Mouse (Mus musculus): ENCODE data around the gene Tspan4. TPM values are rescaled to one million over a fixed set of nuclear protein-coding genes. Genes with fewer than 3 reads are reported as not detected.
"Not testable (repeated sequence)": the region's sequence is repeated elsewhere in the genome, so short reads cannot be mapped to it uniquely, and the experiment has no call there.

Tspan4 gene
- polyA plus RNA-seq, 1 experiment from 2014 or later = 34.2 TPM

DNA sequence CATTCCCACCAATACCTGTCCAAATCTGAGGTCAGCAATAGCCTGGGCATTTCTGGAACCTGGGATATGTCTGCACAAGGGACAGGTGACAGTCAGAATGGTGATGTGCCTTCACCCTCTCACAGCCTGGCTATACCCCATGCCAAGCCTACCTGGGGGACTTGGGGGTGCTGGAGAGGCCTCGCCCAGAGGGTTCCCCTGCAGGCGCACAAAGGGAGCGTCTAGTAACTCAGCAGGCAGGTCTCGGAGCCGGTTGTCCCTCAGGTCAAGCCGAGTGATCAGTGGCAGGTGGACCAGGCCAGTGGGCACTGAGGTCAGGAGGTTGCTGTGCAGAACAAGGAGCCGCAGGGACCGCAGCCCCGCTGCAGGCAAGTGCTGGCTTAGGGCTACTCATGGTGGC is 33.6 kb upstream of the Tspan4 start:
- H3K4me1 ChIP-seq = peaks cover 36% of the 10 kb centered on the region
- H3K9ac ChIP-seq = no peak overlapping the region
- no peak overlapping the region; the same call in 1 of the 2 replicates for H3K4me2 ChIP-seq (replicated peaks)
- ATAC-seq (ENCODE audit: low FRiP score, low read depth) = no peak
- H3K4me3 ChIP-seq = no peak overlapping the region
- 90% methylated on average over 9 of the region's 9 CpGs for WGBS
- no peak overlapping the region for H3K27ac ChIP-seq
- H3K9me3 ChIP-seq = no peaks in the 10 kb centered on the region
- no peaks in the 10 kb centered on the region for H3K27me3 ChIP-seq (replicated peaks)
- H3K36me3 ChIP-seq = peaks cover 29% of the 10 kb centered on the region

GRCm38 (mm10) chr7:141442199-141442598 is 32.8 kb upstream of the Tspan4 start:
- peak overlapping the region; percentile 78 for H3K4me2 ChIP-seq (replicated peaks)
- no peaks in the 10 kb centered on the region for H3K9me3 ChIP-seq
- no peak overlapping the region for H3K27ac ChIP-seq
- WGBS = 95% methylated on average over 13 of the region's 13 CpGs
- H3K9ac ChIP-seq = peak overlapping the region; percentile 51
- ATAC-seq (ENCODE audit: low FRiP score, low read depth) = no peak
- peaks cover 29% of the 10 kb centered on the region for H3K36me3 ChIP-seq
- no peak overlapping the region for H3K4me3 ChIP-seq
- H3K27me3 ChIP-seq (replicated peaks) = no peaks in the 10 kb centered on the region
- peaks cover 29% of the 10 kb centered on the region for H3K4me1 ChIP-seq

- peak overlapping the region; percentile 51 for H3K9ac ChIP-seq
- no peak for ATAC-seq (ENCODE audit: low FRiP score, low read depth)
- peak overlapping the region; percentile 33 for H3K4me3 ChIP-seq
- no peak overlapping the region for H3K27ac ChIP-seq
- 24% methylated on average over 12 of the region's 12 CpGs for WGBS
- H3K36me3 ChIP-seq = peaks cover 29% of the 10 kb centered on the region
- H3K9me3 ChIP-seq = no peaks in the 10 kb centered on the region
- peak overlapping the region; percentile 78 for H3K4me2 ChIP-seq (replicated peaks)
- no peaks in the 10 kb centered on the region for H3K27me3 ChIP-seq (replicated peaks)
- H3K4me1 ChIP-seq = peaks cover 26% of the 10 kb centered on the region
Observed at GRCm38 (mm10) chr7:141443081-141443821, 31.8 kb upstream of the Tspan4 start.

DNA sequence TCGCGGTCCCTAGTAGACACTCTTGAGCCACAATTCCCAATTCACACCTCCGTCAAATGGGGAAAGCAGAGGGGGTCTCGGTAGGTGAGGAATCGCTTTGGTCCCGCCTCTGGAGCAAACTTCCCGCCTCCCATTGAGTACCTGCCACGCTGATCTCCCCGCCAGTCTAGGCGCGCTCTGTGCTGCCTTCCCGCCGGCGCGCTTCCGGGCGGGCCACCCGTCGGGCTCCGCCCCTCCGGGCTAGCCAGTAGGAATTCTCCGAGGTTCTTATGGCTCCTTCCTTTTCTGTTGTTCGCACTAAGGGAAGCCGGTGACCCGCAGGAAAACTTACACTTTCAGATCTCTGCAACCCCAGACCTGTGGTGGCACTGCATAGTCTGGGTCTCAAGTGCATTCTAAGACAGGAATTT is 31.2 kb upstream of the Tspan4 start, which contains the start of gene Pidd1:
Gene Pidd1 (minus strand): TSS at position 198 of the 410 bp plus-strand sequence.
- peaks cover 32% of the 10 kb centered on the region for H3K4me1 ChIP-seq
- peak within 1 kb of the TSS; percentile 51 for H3K9ac ChIP-seq
- peak within 1 kb of the TSS; percentile 33 for H3K4me3 ChIP-seq
- no peaks in the 10 kb centered on the region for H3K27me3 ChIP-seq (replicated peaks)
- peaks cover 28% of the 10 kb centered on the region for H3K36me3 ChIP-seq
- WGBS = under 1% methylated on average over 25 of the region's 25 CpGs
- H3K27ac ChIP-seq = no peak within 1 kb of the TSS
- no peaks in the 10 kb centered on the region for H3K9me3 ChIP-seq
- H3K4me2 ChIP-seq (replicated peaks) = peak within 1 kb of the TSS; percentile 78
- ATAC-seq (ENCODE audit: low FRiP score, low read depth) = no peak; the same call in 1 of the 2 replicates

DNA sequence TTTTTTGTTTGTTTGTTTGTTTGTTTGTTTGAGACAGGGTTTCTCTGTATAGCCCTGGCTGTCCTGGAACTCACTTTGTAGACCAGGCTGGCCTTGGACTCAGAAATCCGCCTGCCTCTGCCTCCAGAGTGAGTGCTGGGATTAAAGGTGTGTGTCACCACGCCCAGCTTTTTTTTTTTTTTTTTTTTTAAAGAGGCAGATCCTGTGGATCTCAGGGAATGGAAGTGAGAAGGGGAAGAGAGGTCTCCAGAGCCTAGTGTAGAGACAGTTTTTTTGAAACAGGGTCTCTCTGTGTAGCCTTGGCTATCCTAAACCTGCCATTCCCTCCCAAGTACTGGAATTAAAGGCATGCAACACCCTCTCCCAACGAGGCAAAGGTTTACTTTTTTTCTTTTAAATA is 28.7 kb upstream of the Tspan4 start:
- not testable (repeated sequence) for H3K9ac ChIP-seq; H3K27me3 ChIP-seq (replicated peaks); H3K9me3 ChIP-seq; H3K27ac ChIP-seq; ATAC-seq (ENCODE audit: low FRiP score, low read depth); H3K4me3 ChIP-seq
- 83% methylated on average over 3 of the region's 3 CpGs for WGBS
- Histone ChIP-seq H3K36me3 (peaks cover 29% of the 10 kb centered on the region), H3K4me1 (peaks cover 35% of the 10 kb centered on the region), H3K4me2 (replicated peaks) (peak overlapping the region; percentile 78; the same call in 1 of the 2 replicates)

DNA sequence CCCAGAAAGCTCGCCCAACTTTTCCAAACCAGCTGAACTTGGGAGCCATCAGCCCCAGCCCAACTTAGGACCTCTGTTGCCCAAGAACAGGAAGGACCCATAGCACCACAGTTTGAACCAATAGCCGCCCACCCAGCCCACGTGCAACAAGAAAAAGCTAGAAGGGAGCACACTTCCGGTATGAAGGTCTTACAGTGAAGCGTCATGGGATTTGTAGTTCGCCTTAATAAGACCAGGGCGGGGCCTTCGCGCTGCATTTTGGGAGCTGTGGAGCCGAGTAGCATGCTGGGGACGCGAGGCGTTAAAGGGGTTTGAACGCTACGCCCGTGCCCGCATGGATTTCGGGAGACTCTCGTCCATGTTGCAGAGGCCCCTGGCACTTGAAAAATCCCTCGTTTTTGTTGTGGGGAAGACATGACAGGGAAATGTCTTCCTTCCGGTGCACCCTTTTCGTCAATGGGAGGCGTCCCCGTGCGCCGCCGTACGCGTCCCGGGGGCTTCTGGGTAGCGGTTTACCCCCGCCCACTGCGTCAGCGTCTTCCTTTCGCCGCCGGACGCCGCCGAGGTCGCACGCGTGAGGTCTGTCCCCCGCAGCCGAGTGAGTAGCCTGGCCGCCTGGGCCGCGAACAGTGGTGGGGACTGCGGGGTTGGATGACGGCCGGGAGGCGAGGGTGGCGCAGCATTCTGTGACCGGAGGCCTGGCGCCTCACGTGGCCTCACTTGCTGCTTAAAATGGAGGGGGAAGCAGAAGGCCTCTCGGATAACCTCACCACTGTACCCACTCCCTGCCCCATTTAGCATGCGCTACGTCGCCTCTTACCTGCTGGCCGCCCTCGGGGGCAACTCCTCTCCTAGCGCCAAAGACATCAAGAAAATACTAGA is 27.7 kb upstream of the Tspan4 start, which contains the start of gene Rplp2:
Gene Rplp2 (plus strand): TSS at position 261 of the 882 bp plus-strand sequence.
- peak within 1 kb of the TSS; percentile 89 for H3K9ac ChIP-seq
- peaks cover 37% of the 10 kb centered on the region for H3K36me3 ChIP-seq
- H3K27ac ChIP-seq = peak within 1 kb of the TSS; percentile 42; the same call in 1 of the 2 replicates
- H3K4me3 ChIP-seq = peak within 1 kb of the TSS; percentile 90
- WGBS = under 1% methylated on average over 62 of the region's 63 CpGs
- no peaks in the 10 kb centered on the region for H3K9me3 ChIP-seq
- H3K27me3 ChIP-seq (replicated peaks) = no peaks in the 10 kb centered on the region
- peak; percentile 89 for ATAC-seq (ENCODE audit: low FRiP score, low read depth)
- peak within 1 kb of the TSS; percentile 78 for H3K4me2 ChIP-seq (replicated peaks)
- peaks cover 28% of the 10 kb centered on the region for H3K4me1 ChIP-seq

GRCm38 (mm10) chr7:141451928-141452327 is 23.1 kb upstream of the Tspan4 start:
- H3K27me3 ChIP-seq (replicated peaks) = no peaks in the 10 kb centered on the region
- peaks cover 37% of the 10 kb centered on the region for H3K36me3 ChIP-seq
- H3K9ac ChIP-seq = no peak overlapping the region
- no peak overlapping the region for H3K27ac ChIP-seq
- H3K9me3 ChIP-seq = no peaks in the 10 kb centered on the region
- H3K4me3 ChIP-seq = no peak overlapping the region
- H3K4me1 ChIP-seq = peaks cover 29% of the 10 kb centered on the region
- ATAC-seq (ENCODE audit: low FRiP score, low read depth) = no peak
- H3K4me2 ChIP-seq (replicated peaks) = no peak overlapping the region

DNA sequence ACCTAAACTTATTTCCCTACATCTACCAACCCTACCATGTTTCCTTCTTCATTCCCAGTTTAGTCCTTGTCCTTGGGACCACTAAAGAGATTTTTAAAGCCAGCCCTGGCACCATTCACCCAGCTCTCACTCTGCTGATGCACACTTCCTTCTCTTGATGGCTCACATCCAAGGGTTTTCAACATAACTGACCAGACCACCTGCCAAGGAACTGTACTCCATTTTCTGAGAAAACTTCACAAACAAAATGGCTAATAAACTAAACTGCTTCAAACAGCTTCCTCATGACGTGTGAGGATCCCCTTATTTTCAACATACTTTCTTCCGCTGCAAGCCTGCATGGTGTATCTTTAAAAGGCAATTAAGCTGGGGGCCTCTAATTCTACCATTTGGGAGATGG is 21.4 kb upstream of the Tspan4 start:
- H3K36me3 ChIP-seq = peaks cover 35% of the 10 kb centered on the region
- no peak overlapping the region for H3K27ac ChIP-seq
- H3K27me3 ChIP-seq (replicated peaks) = no peaks in the 10 kb centered on the region
- no peak overlapping the region for H3K4me3 ChIP-seq
- no peak overlapping the region for H3K9ac ChIP-seq
- 79% methylated on average over 2 of the region's 2 CpGs for WGBS
- no peaks in the 10 kb centered on the region for H3K9me3 ChIP-seq
- no peak overlapping the region for H3K4me2 ChIP-seq (replicated peaks)
- ATAC-seq (ENCODE audit: low FRiP score, low read depth) = no peak
- peaks cover 22% of the 10 kb centered on the region for H3K4me1 ChIP-seq

- H3K4me1 ChIP-seq = peaks cover 17% of the 10 kb centered on the region
- peak within 1 kb of the TSS; percentile 73 for H3K9ac ChIP-seq
- H3K27me3 ChIP-seq (replicated peaks) = peaks cover 9% of the 10 kb centered on the region
- WGBS = under 1% methylated on average over 45 of the region's 45 CpGs
- H3K4me2 ChIP-seq (replicated peaks) = peak within 1 kb of the TSS; percentile 97
- peaks cover 35% of the 10 kb centered on the region for H3K36me3 ChIP-seq
- no peaks in the 10 kb centered on the region for H3K9me3 ChIP-seq
- peak; percentile 78 for ATAC-seq (ENCODE audit: low FRiP score, low read depth)
- no peak within 1 kb of the TSS for H3K27ac ChIP-seq
- H3K4me3 ChIP-seq = peak within 1 kb of the TSS; percentile 60
Observed at GRCm38 (mm10) chr7:141454967-141455551, 20.0 kb upstream of the Tspan4 start, which contains the start of gene Pnpla2. TSS of gene Pnpla2 (plus strand) at chr7:141455198.

GRCm38 (mm10) chr7:141455610-141456314 is 19.3 kb upstream of the Tspan4 start:
- Histone ChIP-seq H3K27ac (no peak overlapping the region), H3K4me3 (peak overlapping the region; percentile 60), H3K4me2 (replicated peaks) (peak overlapping the region; percentile 97), H3K9ac (peak overlapping the region; percentile 73), H3K36me3 (peaks cover 28% of the 10 kb centered on the region), H3K4me1 (peaks cover 17% of the 10 kb centered on the region), H3K27me3 (replicated peaks) (peaks cover 16% of the 10 kb centered on the region), H3K9me3 (no peaks in the 10 kb centered on the region)
- ATAC-seq (ENCODE audit: low FRiP score, low read depth) = peak; percentile 54
- 2% methylated on average over 23 of the region's 23 CpGs for WGBS

GRCm38 (mm10) chr7:141456739-141457138 is 18.3 kb upstream of the Tspan4 start:
- WGBS = 92% methylated on average over 6 of the region's 6 CpGs
- peaks cover 26% of the 10 kb centered on the region for H3K27me3 ChIP-seq (replicated peaks)
- H3K4me3 ChIP-seq = no peak overlapping the region
- H3K4me2 ChIP-seq (replicated peaks) = peak overlapping the region; percentile 97; the same call in 1 of the 2 replicates
- H3K9ac ChIP-seq = no peak overlapping the region
- H3K9me3 ChIP-seq = no peaks in the 10 kb centered on the region
- peaks cover 22% of the 10 kb centered on the region for H3K4me1 ChIP-seq
- no peak overlapping the region for H3K27ac ChIP-seq
- peaks cover 19% of the 10 kb centered on the region for H3K36me3 ChIP-seq
- no peak for ATAC-seq (ENCODE audit: low FRiP score, low read depth)
